Mouse (Mus musculus) C2C12 (cell line): ENCODE results near the gene Slc25a35.

ENCODE experiments used
- CEBPB ChIP-seq: IDR thresholded peaks from one replicate; pipeline ENCODE4 v1.6.1; 2011; ENCODE audit warnings: low read depth, mild to moderate bottlenecking, control low read depth, moderate library complexity
- CTCF ChIP-seq: IDR thresholded peaks from one replicate; pipeline ENCODE4 v1.5.1; 2011; ENCODE audit not compliant: control insufficient read depth, insufficient read depth, insufficient read length
- MAX ChIP-seq: IDR thresholded peaks from one replicate; pipeline ENCODE4 v1.6.1; 2011; ENCODE audit warnings: mild to moderate bottlenecking, control low read depth
- MYOD1 ChIP-seq: IDR thresholded peaks from one replicate; pipeline ENCODE4 v1.6.1; 2011; ENCODE audit warnings: low read depth; ENCODE audit not compliant: control insufficient read depth, insufficient read length
- MYOG ChIP-seq: IDR thresholded peaks from one replicate; pipeline ENCODE4 v1.6.1; 2011; ENCODE audit not compliant: control insufficient read depth, insufficient read length; ENCODE audit errors: extremely low read depth
- USF1 ChIP-seq: IDR thresholded peaks from one replicate; pipeline ENCODE4 v1.6.1; 2011; ENCODE audit warnings: low read depth, mild to moderate bottlenecking, control low read depth, moderate library complexity

DNA sequence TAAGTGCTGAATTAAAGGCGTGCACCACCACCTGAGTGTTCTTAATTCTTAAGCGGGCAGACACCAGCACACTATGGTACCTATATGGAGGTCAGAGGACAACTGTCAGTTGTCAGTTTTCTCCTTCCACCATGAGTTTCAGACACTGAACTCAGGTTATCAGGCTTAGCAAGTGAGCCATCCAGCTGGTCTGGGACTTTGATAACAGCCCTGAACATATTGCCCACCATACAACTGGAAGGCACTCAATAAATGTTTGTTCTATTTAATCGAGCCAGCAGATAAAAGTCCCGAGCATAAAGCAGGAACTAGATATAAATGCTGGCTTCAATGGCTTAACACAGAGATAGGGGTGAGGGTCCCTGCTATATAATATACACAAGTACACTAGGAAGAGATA is 29.1 kb downstream of the Slc25a35 start:
- TF ChIP-seq MYOG: no peak
- TF ChIP-seq CTCF: no peak
- TF ChIP-seq MAX: no peak
- TF ChIP-seq USF1: no peak
- no peak for TF ChIP-seq MYOD1
- TF ChIP-seq CEBPB: no peak
